Mouse (Mus musculus) E14TG2a.4 (cell line): Measurements from ENCODE around the gene Gm20388.

Source experiments
- CTCF ChIP-seq: conservative IDR thresholded peaks from 2 replicates; pipeline ENCODE4 v1.5.1; 2014; ENCODE audit warnings: low read length
- NANOG ChIP-seq: IDR thresholded peaks from 2 replicates; pipeline ENCODE4 v1.6.1; 2014; ENCODE audit warnings: borderline replicate concordance, low read length, mixed read lengths
- POU5F1 ChIP-seq: IDR thresholded peaks from 2 replicates; pipeline ENCODE4 v1.6.1; 2014; ENCODE audit warnings: low read length, borderline replicate concordance

- no peak for TF ChIP-seq POU5F1
- TF ChIP-seq CTCF: no peak
- TF ChIP-seq NANOG: no peak
Observed at GRCm38 (mm10) chr8:120847279-120847678, 936.6 kb downstream of the Gm20388 start.
